Mouse (Mus musculus): ENCODE measurements around the gene Rtn4rl2. TPM values are rescaled to one million over a fixed set of nuclear protein-coding genes. Genes with fewer than 3 reads are reported as not detected.

Gene Rtn4rl2
- polyA plus RNA-seq, 1 experiment from 2014 or later = 0.59 TPM

GRCm38 (mm10) chr2:84822552-84822951 lies 64.0 kb downstream of the Rtn4rl2 start, which contains the start of gene Smtnl1:
Smtnl1 (minus strand) TSS chr2:84822652.
- H3K4me1 ChIP-seq (ENCODE audit: control insufficient read depth, insufficient read depth, low read length) = 0 out of 2 replicates have a peak, but pooled peaks cover 1% of the 10 kb centered on the region
- no peak within 1 kb of the TSS for H3K27ac ChIP-seq (ENCODE audit: low read length)
- no peaks in the 10 kb centered on the region for H3K36me3 ChIP-seq (ENCODE audit: control insufficient read depth, insufficient read depth, low read length)
- 45% methylated on average over 13 of the region's 13 CpGs for WGBS
- no peak within 1 kb of the TSS for H3K9ac ChIP-seq (replicated peaks; ENCODE audit: low read depth, low read length)
- no peaks in the 10 kb centered on the region for H3K27me3 ChIP-seq (ENCODE audit: control insufficient read depth, insufficient read depth, low read length)
- H3K4me3 ChIP-seq (ENCODE audit: low read depth, low read length) = no peak within 1 kb of the TSS
- H3K9me3 ChIP-seq (ENCODE audit: control insufficient read depth, low read depth, low read length) = no peaks in the 10 kb centered on the region
- H3K4me2 ChIP-seq (replicated peaks; ENCODE audit: low read depth, low read length) = no peak within 1 kb of the TSS
- no peak for ATAC-seq (ENCODE audit: insufficient number of reproducible peaks, insufficient read depth, low FRiP score, low read depth)

Small RNA genes lying within 50 kb of the gene (microRNA-seq; reads per million reads assigned to microRNA genes)
- not detected for gene Gm24332

Other genes starting within 250 kb of the Rtn4rl2 start
- gene Ctnnd1, start 235.9 kb downstream of the Rtn4rl2 start, polyA plus RNA-seq (2014; fragmentation: Nextera tagmentation; extraction: Ambion mirVana) = 63.5 and 68.2 TPM in 2 replicates
- 0.39 and 0.45 TPM in 2 replicates for gene Btbd18, start 227.6 kb downstream of the Rtn4rl2 start, polyA plus RNA-seq (2014; fragmentation: Nextera tagmentation; extraction: Ambion mirVana)
- 262 and 316 TPM in 2 replicates for gene Selenoh, start 215.9 kb downstream of the Rtn4rl2 start, polyA plus RNA-seq (2014; fragmentation: Nextera tagmentation; extraction: Ambion mirVana)
- gene Gm28635, start 208.7 kb downstream of the Rtn4rl2 start, polyA plus RNA-seq (2014; fragmentation: Nextera tagmentation; extraction: Ambion mirVana) = not detected in 2 replicates
- gene Med19, start 208.3 kb downstream of the Rtn4rl2 start, polyA plus RNA-seq (2014; fragmentation: Nextera tagmentation; extraction: Ambion mirVana) = 38.3 and 38.6 TPM in 2 replicates
- gene Tmx2, start 207.6 kb downstream of the Rtn4rl2 start, polyA plus RNA-seq (2014; fragmentation: Nextera tagmentation; extraction: Ambion mirVana) = 119 and 130 TPM in 2 replicates
- gene Zdhhc5, start 171.5 kb downstream of the Rtn4rl2 start, polyA plus RNA-seq (2014; fragmentation: Nextera tagmentation; extraction: Ambion mirVana) = 35.9 and 36.5 TPM in 2 replicates
- 26.7 and 28.9 TPM in 2 replicates for gene Clp1, start 159.4 kb downstream of the Rtn4rl2 start, polyA plus RNA-seq (2014; fragmentation: Nextera tagmentation; extraction: Ambion mirVana)
- 9.3 and 10.7 TPM in 2 replicates for gene Ypel4, start 152.7 kb downstream of the Rtn4rl2 start, polyA plus RNA-seq (2014; fragmentation: Nextera tagmentation; extraction: Ambion mirVana)
- 5.1 and 5.9 TPM in 2 replicates for gene Gm19426, start 143.1 kb downstream of the Rtn4rl2 start, polyA plus RNA-seq (2014; fragmentation: Nextera tagmentation; extraction: Ambion mirVana)
- gene Serping1, start 111.3 kb downstream of the Rtn4rl2 start, polyA plus RNA-seq (2014; fragmentation: Nextera tagmentation; extraction: Ambion mirVana) = 84.2 and 93.7 TPM in 2 replicates
- 36.2 and 38.0 TPM in 2 replicates for gene Ube2l6, start 87.9 kb downstream of the Rtn4rl2 start, polyA plus RNA-seq (2014; fragmentation: Nextera tagmentation; extraction: Ambion mirVana)
- not detected in 2 replicates for gene Smtnl1, start 64.1 kb downstream of the Rtn4rl2 start, polyA plus RNA-seq (2014; fragmentation: Nextera tagmentation; extraction: Ambion mirVana)
- gene Timm10, start 59.7 kb downstream of the Rtn4rl2 start, polyA plus RNA-seq (2014; fragmentation: Nextera tagmentation; extraction: Ambion mirVana) = 50.2 and 60.2 TPM in 2 replicates
- 19.8 and 21.1 TPM in 2 replicates for gene Slc43a1, start 47.9 kb downstream of the Rtn4rl2 start, polyA plus RNA-seq (2014; fragmentation: Nextera tagmentation; extraction: Ambion mirVana)
- gene Slc43a3, start 49.9 kb upstream of the Rtn4rl2 start, polyA plus RNA-seq (2014; fragmentation: Nextera tagmentation; extraction: Ambion mirVana) = 40.4 and 40.5 TPM in 2 replicates
- gene Prg2, start 93.8 kb upstream of the Rtn4rl2 start, polyA plus RNA-seq (2014; fragmentation: Nextera tagmentation; extraction: Ambion mirVana) = 0.42 TPM in 1 of 2 replicates, not detected in the other
- 0.60 TPM in 1 of 2 replicates, not detected in the other for gene Prg3, start 101.5 kb upstream of the Rtn4rl2 start, polyA plus RNA-seq (2014; fragmentation: Nextera tagmentation; extraction: Ambion mirVana)
- 277 and 280 TPM in 2 replicates for gene Ssrp1, start 150.5 kb upstream of the Rtn4rl2 start, polyA plus RNA-seq (2014; fragmentation: Nextera tagmentation; extraction: Ambion mirVana)
- gene P2rx3, start 150.8 kb upstream of the Rtn4rl2 start, polyA plus RNA-seq (2014; fragmentation: Nextera tagmentation; extraction: Ambion mirVana) = 0.67 and 0.68 TPM in 2 replicates
- 13.3 and 15.6 TPM in 2 replicates for gene Tnks1bp1, start 161.3 kb upstream of the Rtn4rl2 start, polyA plus RNA-seq (2014; fragmentation: Nextera tagmentation; extraction: Ambion mirVana)
- gene Aplnr, start 249.5 kb upstream of the Rtn4rl2 start, polyA plus RNA-seq (2014; fragmentation: Nextera tagmentation; extraction: Ambion mirVana) = 52.0 and 57.1 TPM in 2 replicates

Measured in stomach, embryonic 14.5 days (tissue).